Mouse (Mus musculus) forebrain, embryonic 13.5 days (tissue): ENCODE data around the gene Aspg. TPM values are rescaled to one million over a fixed set of nuclear protein-coding genes. Genes with fewer than 3 reads are reported as not detected.
A peak's percentile ranks its signal among the peaks of the same experiment; 100 is the strongest.

Experiments used
- ATAC-seq: fragments of 200-750 bp; cut with Nextera tagmentation; 2 replicates; pipeline ENCODE4 v1.8.0; 2017
- H3K27ac ChIP-seq: fragments of 300-500 bp; sonication (generic); 2 replicates; pipeline ENCODE4 v1.5.1; 2015; ENCODE audit warnings: inconsistent platforms, mild to moderate bottlenecking, moderate library complexity
- H3K27me3 ChIP-seq: fragments of 300-500 bp; sonication (generic); 2 replicates; pipeline ENCODE4 v1.6.1; 2015; ENCODE audit warnings: mild to moderate bottlenecking, inconsistent platforms
- H3K36me3 ChIP-seq: fragments of 300-500 bp; sonication (generic); 2 replicates; pipeline ENCODE4 v1.6.1; 2015; ENCODE audit warnings: mild to moderate bottlenecking, inconsistent platforms; ENCODE audit not compliant: poor library complexity, severe bottlenecking
- H3K4me1 ChIP-seq: fragments of 300-500 bp; sonication (generic); 2 replicates; pipeline ENCODE4 v1.6.1; 2015; ENCODE audit warnings: inconsistent platforms
- H3K4me2 ChIP-seq: fragments of 300-500 bp; sonication (generic); 2 replicates; pipeline ENCODE4 v1.6.1; 2015; ENCODE audit warnings: inconsistent platforms, mild to moderate bottlenecking, moderate library complexity
- H3K4me3 ChIP-seq: fragments of 300-500 bp; sonication (generic); 2 replicates; pipeline ENCODE4 v1.5.1; 2015; ENCODE audit warnings: mild to moderate bottlenecking, inconsistent platforms
- H3K9ac ChIP-seq: fragments of 300-500 bp; sonication (generic); 2 replicates; pipeline ENCODE4 v1.6.1; 2015; ENCODE audit warnings: mild to moderate bottlenecking, inconsistent platforms
- H3K9me3 ChIP-seq: fragments of 300-500 bp; sonication (generic); replicated peaks from 2 replicates; pipeline ENCODE4 v1.6.1; 2016; ENCODE audit warnings: inconsistent platforms
- WGBS: fragments of 180-500 bp; shearing (Covaris S2); methylation state at CpG from one replicate; pipeline ENCODE4 v1.1.7; 2015; 5-methylcytosine and 5-hydroxymethylcytosine counted together
- polyA plus RNA-seq: library from polyadenylated mRNA; unstranded; fragments of >200 nt; fragmentation: Nextera tagmentation; extraction: Ambion mirVana; gene quantifications from 2 replicates; pipeline ENCODE4 v1.2.1, GENCODE M21; 2015

The Aspg gene
- polyA plus RNA-seq, 1 experiment from 2014 or later = 0.15 TPM

DNA sequence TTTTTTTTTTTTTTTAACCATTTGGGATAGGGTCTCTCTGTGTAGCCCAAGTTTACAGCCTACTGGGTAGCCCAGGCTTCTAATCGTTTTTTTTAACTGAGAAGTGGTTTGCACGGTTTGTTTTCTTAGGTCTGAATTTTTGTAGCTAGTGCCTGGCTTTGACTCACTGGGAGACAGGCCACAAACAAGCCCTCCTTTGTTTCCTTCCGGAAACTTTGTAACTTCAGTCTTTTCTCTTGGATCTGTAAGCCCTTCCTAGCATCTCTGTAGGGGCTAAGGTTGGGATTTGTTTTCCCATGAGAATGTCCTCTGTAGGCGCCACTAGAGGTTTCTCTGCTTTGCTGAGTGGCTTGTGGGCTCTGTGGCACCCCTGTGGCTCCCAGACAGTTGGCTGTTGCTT is 6.4 kb upstream of the Aspg start:
- H3K4me3 ChIP-seq = no peak overlapping the region
- no peak for ATAC-seq
- H3K4me1 ChIP-seq = no peaks in the 10 kb centered on the region
- H3K27me3 ChIP-seq = no peaks in the 10 kb centered on the region
- no peak overlapping the region for H3K27ac ChIP-seq
- no peak overlapping the region for H3K4me2 ChIP-seq
- H3K36me3 ChIP-seq = no peaks in the 10 kb centered on the region
- WGBS = 46% methylated on average over 4 of the region's 4 CpGs
- H3K9me3 ChIP-seq = no peaks in the 10 kb centered on the region
- H3K9ac ChIP-seq = no peak overlapping the region

DNA sequence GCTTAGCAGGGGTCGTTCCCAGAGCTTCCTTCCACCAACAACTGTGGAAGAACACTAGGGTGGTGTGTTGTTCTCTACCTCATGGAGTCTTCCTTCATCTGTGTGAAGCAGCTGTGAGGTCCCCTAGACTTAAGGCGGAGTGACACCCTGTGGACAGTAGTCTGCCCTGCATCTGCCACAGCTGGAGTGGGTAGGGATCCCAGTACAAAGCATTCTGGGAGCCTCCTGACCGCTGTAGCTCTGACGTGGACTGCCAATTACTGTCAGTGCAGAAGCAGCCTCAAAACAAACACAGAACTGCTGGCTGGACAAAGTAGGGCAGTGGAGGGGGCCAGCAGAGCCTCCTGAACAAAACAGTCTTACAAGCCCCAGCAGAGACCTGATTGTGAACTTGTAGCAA is 5.4 kb upstream of the Aspg start:
- Histone ChIP-seq H3K9ac (no peak overlapping the region), H3K4me2 (no peak overlapping the region), H3K27me3 (0 out of 2 replicates have a peak, but pooled peaks cover under 1% of the 10 kb centered on the region), H3K27ac (no peak overlapping the region), H3K9me3 (no peaks in the 10 kb centered on the region), H3K4me1 (no peaks in the 10 kb centered on the region), H3K4me3 (no peak overlapping the region), H3K36me3 (no peaks in the 10 kb centered on the region)
- 63% methylated on average over 4 of the region's 4 CpGs for WGBS
- ATAC-seq = no peak

DNA sequence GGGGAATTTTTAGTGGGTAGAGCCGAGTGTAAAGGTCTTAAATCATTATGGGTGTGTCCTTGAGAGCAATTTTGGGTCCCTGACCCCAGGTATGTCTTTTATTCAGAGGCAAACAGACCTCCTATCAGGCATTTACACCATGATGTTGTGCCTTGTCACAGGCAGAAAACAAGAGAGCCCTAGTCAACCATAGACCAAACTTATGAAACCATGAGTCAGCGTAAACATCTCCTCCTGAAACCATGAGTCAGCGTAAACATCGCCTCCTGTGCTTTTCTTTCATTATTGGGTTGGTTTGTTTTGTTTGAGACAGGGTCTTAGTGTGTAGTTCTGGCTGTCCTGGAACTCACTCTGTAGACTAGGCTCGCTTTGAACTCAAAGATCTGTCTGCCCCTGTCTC is 3.3 kb upstream of the Aspg start:
- Histone ChIP-seq H3K4me1 (peaks cover 9% of the 10 kb centered on the region; the same call in 1 of the 2 replicates), H3K9me3 (no peaks in the 10 kb centered on the region), H3K27ac (no peak overlapping the region), H3K4me2 (no peak overlapping the region), H3K36me3 (no peaks in the 10 kb centered on the region), H3K27me3 (peaks cover 17% of the 10 kb centered on the region), H3K9ac (no peak overlapping the region), H3K4me3 (no peak overlapping the region)
- WGBS = 86% methylated on average over 5 of the region's 5 CpGs
- no peak for ATAC-seq

DNA sequence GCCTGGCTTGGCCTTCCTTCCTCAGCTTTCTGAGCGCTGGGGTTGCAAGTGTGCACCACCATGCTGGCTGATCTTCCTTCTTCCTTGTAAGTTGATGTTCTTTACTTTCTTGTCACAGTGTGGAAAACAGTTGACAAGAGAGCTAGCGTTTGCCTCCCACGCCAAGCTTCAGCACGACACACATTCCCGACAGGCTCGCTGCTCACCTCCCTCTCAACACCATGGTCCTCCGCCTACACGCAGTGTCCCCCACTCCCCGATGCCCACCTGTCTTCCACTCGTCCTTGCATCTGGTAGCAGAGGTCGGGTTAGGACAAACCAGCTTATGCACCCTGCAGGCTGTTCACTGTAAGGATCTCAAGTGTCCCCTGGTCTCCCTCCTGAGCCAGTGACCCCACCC is 1.6 kb upstream of the Aspg start:
- H3K4me1 ChIP-seq = peaks cover 9% of the 10 kb centered on the region; the same call in 1 of the 2 replicates
- ATAC-seq = no peak
- H3K9me3 ChIP-seq = no peaks in the 10 kb centered on the region
- H3K27me3 ChIP-seq = peaks cover 17% of the 10 kb centered on the region
- H3K4me3 ChIP-seq = no peak overlapping the region
- H3K9ac ChIP-seq = no peak overlapping the region
- H3K27ac ChIP-seq = no peak overlapping the region
- H3K36me3 ChIP-seq = no peaks in the 10 kb centered on the region
- 90% methylated on average over 11 of the region's 11 CpGs for WGBS
- H3K4me2 ChIP-seq = no peak overlapping the region

DNA sequence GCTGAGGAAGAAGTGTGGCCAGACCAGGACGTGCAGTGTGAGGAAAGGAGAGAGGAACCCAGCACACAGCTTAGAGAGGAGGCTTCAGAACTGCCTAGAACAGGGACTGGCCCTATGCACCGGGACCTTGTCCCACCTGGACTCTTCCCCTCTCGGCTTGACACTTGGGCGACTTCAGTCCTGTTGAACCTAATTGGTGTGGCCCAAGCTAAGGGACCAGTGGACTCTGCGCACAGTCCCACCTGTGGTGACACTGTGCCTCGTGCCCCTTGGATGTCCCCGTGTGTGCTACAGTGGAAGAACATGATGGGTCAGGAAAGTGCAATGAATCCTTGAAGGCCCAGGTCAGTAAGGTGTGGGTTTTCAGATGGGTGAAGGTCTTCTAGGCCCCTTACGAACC is 1.2 kb downstream of the Aspg start:
- WGBS = 83% methylated on average over 8 of the region's 8 CpGs
- Histone ChIP-seq H3K4me1 (peaks cover 9% of the 10 kb centered on the region; the same call in 1 of the 2 replicates), H3K9ac (no peak overlapping the region), H3K4me2 (no peak overlapping the region), H3K27ac (no peak overlapping the region), H3K36me3 (no peaks in the 10 kb centered on the region), H3K9me3 (no peaks in the 10 kb centered on the region), H3K4me3 (no peak overlapping the region), H3K27me3 (peaks cover 20% of the 10 kb centered on the region)
- ATAC-seq = no peak

DNA sequence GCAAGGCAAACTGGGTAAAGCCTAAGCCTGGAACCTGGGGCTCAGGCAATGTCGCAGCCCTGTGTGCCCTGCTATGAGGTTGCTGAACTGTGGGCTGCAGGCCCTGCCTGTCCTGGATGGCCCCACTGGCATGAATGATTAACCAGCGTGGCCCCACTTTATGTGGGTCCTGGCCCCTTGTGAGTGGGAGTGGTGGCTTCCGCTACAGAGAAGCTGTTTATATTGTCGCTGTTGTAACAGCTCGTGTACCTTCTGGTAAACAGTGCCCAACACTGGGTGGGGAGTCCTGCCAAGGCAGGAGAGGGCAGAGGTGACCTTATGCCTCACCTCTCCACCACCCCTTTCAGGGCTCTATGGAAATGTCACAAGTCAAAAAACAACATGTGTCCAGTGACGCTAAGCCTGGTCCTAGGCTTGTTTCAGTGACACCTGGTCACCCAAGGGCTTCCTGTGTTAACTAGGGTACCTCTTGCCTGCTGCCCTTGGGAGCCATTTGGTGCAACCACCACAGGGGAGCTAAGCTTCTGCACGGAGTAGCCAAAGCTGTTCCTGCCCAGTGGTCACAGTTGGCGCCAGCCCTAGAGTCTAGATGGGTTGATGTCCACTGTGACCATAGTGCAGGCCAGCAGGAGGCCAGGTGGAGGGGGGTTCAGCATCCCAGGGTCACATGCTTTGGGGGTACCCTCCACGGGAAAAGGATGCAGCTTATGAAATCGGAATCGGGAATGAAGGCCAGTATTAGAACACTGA is 2.4 kb downstream of the Aspg start:
- H3K36me3 ChIP-seq = no peaks in the 10 kb centered on the region
- peaks cover 21% of the 10 kb centered on the region; the same call in 1 of the 2 replicates for H3K4me1 ChIP-seq
- H3K27ac ChIP-seq = no peak overlapping the region
- H3K4me3 ChIP-seq = no peak overlapping the region
- 86% methylated on average over 11 of the region's 11 CpGs for WGBS
- H3K9me3 ChIP-seq = no peaks in the 10 kb centered on the region
- ATAC-seq = no peak
- peaks cover 20% of the 10 kb centered on the region for H3K27me3 ChIP-seq
- no peak overlapping the region for H3K4me2 ChIP-seq
- H3K9ac ChIP-seq = no peak overlapping the region

DNA sequence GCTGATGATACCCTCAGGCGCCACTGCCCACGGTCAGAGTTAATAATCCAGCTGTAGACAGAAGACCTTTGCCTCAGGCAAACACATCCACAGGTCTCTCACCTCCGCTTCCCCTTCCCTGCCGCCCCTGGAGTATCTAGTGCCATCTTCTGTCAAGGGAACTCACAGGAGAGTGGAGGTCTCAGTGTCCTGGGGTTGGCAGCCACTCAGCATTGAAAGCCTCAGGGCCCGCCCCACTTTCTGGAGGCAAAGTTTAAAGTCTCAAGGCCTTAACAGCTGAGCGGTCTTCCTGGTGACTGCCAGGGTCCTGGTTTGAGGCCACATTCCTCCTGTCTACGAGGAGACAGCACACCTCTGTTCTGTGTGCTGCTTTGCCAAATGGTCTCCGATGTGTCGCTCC is 3.2 kb downstream of the Aspg start:
- no peaks in the 10 kb centered on the region for H3K36me3 ChIP-seq
- peaks cover 20% of the 10 kb centered on the region for H3K27me3 ChIP-seq
- no peaks in the 10 kb centered on the region for H3K9me3 ChIP-seq
- H3K4me1 ChIP-seq = peaks cover 22% of the 10 kb centered on the region; the same call in 1 of the 2 replicates
- no peak overlapping the region for H3K9ac ChIP-seq
- H3K4me2 ChIP-seq = no peak overlapping the region
- 87% methylated on average over 9 of the region's 9 CpGs for WGBS
- no peak overlapping the region for H3K4me3 ChIP-seq
- H3K27ac ChIP-seq = no peak overlapping the region
- no peak for ATAC-seq

DNA sequence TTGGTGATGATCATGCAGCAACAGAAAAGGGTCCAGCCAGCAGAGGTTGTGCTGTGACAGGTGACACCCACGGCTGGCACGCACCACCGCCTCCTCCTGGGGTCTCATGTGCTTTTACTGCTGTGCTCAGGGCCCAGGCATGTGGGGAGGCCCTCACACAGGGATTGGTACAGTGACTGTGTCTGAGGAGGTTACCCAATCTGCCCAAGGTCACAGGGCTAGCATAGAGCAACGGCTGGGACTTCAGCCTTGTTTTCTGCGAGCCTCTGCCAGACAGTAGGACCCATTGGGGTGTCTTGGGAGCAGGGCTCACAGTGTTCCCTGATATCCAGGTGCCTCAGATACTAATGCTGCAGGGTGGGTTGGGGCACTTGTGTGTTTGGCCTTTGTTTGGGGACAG is 4.8 kb downstream of the Aspg start:
- Histone ChIP-seq H3K9me3 (no peaks in the 10 kb centered on the region), H3K4me2 (no peak overlapping the region), H3K4me3 (no peak overlapping the region), H3K27me3 (peaks cover 17% of the 10 kb centered on the region), H3K4me1 (peaks cover 22% of the 10 kb centered on the region; the same call in 1 of the 2 replicates), H3K36me3 (no peaks in the 10 kb centered on the region), H3K27ac (no peak overlapping the region), H3K9ac (no peak overlapping the region)
- WGBS = 79% methylated on average over 5 of the region's 5 CpGs
- no peak for ATAC-seq

DNA sequence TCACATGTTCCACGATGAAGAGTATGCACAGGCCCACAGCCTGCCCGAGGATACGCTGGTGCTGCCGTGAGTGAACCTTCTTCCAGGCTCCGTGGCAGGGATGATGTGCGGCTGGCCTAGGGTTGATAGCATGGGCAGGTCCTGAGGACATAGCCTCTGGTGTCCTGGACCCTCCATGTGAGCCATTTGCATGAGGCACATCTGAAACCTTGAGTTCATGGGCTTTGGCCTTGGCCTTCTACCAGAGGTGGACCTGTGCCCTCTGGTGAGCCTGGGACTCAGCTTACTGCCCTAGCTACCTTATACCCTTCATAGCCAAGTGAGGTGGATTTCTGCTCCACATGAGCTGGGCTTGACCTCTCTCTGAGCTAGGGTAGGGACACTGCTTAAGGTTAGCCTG is 5.8 kb downstream of the Aspg start:
- no peaks in the 10 kb centered on the region for H3K36me3 ChIP-seq
- no peak overlapping the region for H3K9ac ChIP-seq
- WGBS = 90% methylated on average over 6 of the region's 6 CpGs
- H3K27ac ChIP-seq = no peak overlapping the region
- no peak overlapping the region for H3K4me2 ChIP-seq
- ATAC-seq = no peak
- 0 out of 2 replicates have a peak, but pooled peaks cover 13% of the 10 kb centered on the region for H3K4me1 ChIP-seq
- peaks cover 8% of the 10 kb centered on the region for H3K27me3 ChIP-seq
- H3K4me3 ChIP-seq = no peak overlapping the region
- no peaks in the 10 kb centered on the region for H3K9me3 ChIP-seq

DNA sequence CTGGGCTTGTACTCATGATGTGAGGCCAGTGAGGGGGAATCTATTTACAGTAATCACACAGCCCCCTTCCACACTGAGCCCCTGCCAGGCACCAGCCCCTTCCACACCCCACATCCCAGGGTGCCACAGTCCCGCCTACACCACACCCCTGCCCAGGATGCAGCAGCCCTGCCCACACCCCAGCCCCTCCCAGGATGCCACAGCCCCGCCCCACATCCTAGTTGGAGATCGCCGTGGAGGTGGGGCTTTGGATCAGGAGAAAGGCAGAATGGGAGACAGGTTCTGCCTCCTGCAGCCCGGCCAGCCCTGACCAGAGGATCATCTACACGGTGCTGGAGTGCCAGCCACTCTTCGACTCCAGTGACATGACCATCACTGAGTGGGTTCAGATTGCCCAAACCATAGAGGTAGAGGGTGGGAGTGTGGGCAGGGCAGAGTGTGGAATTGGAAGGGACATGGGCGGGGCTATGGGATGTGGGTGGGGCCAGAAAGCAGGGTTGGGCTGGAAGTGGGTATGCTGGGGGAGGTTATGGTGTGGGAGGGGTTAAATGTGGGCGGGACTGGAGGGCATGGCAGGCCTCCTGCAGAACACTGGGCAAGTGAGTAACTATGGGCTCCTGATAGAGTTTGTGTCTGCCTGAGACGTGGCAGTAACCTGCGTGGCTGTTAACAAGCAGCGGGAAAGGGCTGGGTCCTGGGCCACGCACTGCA is 6.4 kb downstream of the Aspg start:
- H3K27ac ChIP-seq = no peak overlapping the region
- H3K4me1 ChIP-seq = 0 out of 2 replicates have a peak, but pooled peaks cover 13% of the 10 kb centered on the region
- no peaks in the 10 kb centered on the region for H3K9me3 ChIP-seq
- no peak overlapping the region for H3K4me2 ChIP-seq
- no peak overlapping the region for H3K9ac ChIP-seq
- H3K36me3 ChIP-seq = no peaks in the 10 kb centered on the region
- no peak overlapping the region for H3K4me3 ChIP-seq
- ATAC-seq = peak; percentile 14; the same call in 1 of the 2 replicates
- H3K27me3 ChIP-seq = peaks cover 3% of the 10 kb centered on the region; the same call in 1 of the 2 replicates
- 17% methylated on average over 13 of the region's 13 CpGs for WGBS

DNA sequence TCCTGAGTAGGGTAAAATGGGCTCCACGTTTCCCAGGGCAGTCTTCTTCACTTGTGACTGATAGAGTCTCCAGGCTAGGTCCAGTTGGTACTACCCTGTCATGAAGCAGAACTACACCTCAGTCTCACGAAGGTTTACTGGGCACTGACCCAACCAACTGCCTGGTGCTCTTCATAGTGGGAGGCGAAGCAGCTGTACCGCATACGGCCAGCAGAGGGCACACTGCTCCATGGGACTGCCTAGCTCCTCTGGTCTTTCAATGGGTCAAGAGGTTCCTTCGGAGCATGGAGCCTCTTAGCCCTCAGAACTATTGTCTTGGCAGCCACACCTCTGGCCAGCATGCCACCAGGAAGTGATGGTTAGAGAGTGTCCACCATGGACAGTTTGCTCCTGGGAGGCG is 7.2 kb downstream of the Aspg start:
- no peak overlapping the region for H3K27ac ChIP-seq
- no peaks in the 10 kb centered on the region for H3K9me3 ChIP-seq
- peaks cover 3% of the 10 kb centered on the region; the same call in 1 of the 2 replicates for H3K27me3 ChIP-seq
- H3K4me1 ChIP-seq = 0 out of 2 replicates have a peak, but pooled peaks cover 13% of the 10 kb centered on the region
- 10% methylated on average over 7 of the region's 7 CpGs for WGBS
- H3K4me2 ChIP-seq = no peak overlapping the region
- no peak overlapping the region for H3K9ac ChIP-seq
- no peaks in the 10 kb centered on the region for H3K36me3 ChIP-seq
- no peak overlapping the region for H3K4me3 ChIP-seq
- peak; percentile 71; the same call in 1 of the 2 replicates for ATAC-seq

DNA sequence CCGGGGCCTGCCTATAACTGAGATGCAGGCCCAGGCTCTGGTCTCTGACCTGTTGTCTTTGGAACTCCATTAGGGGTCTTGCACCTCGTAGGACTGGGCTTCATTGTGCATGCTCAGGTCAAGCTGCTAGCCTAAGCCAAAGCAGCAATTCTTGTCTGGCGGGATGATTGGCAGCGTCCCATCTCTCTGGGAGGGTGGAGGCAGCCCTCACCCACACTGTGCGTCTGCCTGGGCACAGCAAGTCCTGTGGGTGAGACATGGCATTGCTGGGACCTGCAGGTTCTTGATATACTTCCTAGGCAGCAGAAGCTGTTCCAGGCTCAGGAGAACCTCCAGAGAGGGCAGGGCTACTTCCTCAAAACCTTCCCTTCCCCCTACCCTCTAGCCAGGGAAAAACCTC is 10.5 kb downstream of the Aspg start:
- H3K4me1 ChIP-seq = 0 out of 2 replicates have a peak, but pooled peaks cover 13% of the 10 kb centered on the region
- no peak overlapping the region for H3K27ac ChIP-seq
- ATAC-seq = no peak
- H3K4me2 ChIP-seq = no peak overlapping the region
- H3K9ac ChIP-seq = no peak overlapping the region
- H3K36me3 ChIP-seq = no peaks in the 10 kb centered on the region
- WGBS = 82% methylated on average over 5 of the region's 5 CpGs
- H3K27me3 ChIP-seq = no peaks in the 10 kb centered on the region; the same call in 1 of the 2 replicates
- H3K4me3 ChIP-seq = no peak overlapping the region
- no peaks in the 10 kb centered on the region for H3K9me3 ChIP-seq
